Mouse (Mus musculus) intestine, postnatal 0 days (tissue): ENCODE results near the gene Orai1. TPM values are rescaled to one million over a fixed set of nuclear protein-coding genes. Genes with fewer than 3 reads are reported as not detected.

Experiments
- ATAC-seq: fragments of 200-750 bp; cut with Nextera tagmentation; 2 replicates; pipeline ENCODE4 v1.8.0; 2017; ENCODE audit warnings: mild to moderate bottlenecking, moderate TSS enrichment, moderate library complexity
- H3K27ac ChIP-seq: fragments of 300-500 bp; sonication (generic); 2 replicates; pipeline ENCODE4 v1.5.1; 2014; ENCODE audit warnings: mild to moderate bottlenecking, low read depth, low read length, moderate library complexity
- H3K27me3 ChIP-seq: fragments of 300-500 bp; sonication (generic); replicated peaks from 2 replicates; pipeline ENCODE4 v1.6.1; 2014; ENCODE audit warnings: low read length, mixed read lengths; ENCODE audit not compliant: control insufficient read depth, insufficient read depth
- H3K36me3 ChIP-seq: fragments of 300-500 bp; sonication (generic); 2 replicates; pipeline ENCODE4 v1.6.1; 2014; ENCODE audit warnings: mild to moderate bottlenecking, moderate library complexity; ENCODE audit not compliant: control insufficient read depth, insufficient read depth
- H3K4me1 ChIP-seq: fragments of 300-500 bp; sonication (generic); replicated peaks from 2 replicates; pipeline ENCODE4 v1.6.1; 2014; ENCODE audit warnings: antibody characterized with exemption, low read length, mixed read lengths; ENCODE audit not compliant: control insufficient read depth, insufficient read depth
- H3K4me2 ChIP-seq: fragments of 300-500 bp; sonication (generic); replicated peaks from 2 replicates; pipeline ENCODE4 v1.6.1; 2014; ENCODE audit warnings: low read depth, mild to moderate bottlenecking, moderate library complexity
- H3K4me3 ChIP-seq: fragments of 300-500 bp; sonication (generic); 2 replicates; pipeline ENCODE4 v1.5.1; 2014; ENCODE audit warnings: low read depth, low read length
- H3K9ac ChIP-seq: fragments of 300-500 bp; sonication (generic); 2 replicates; pipeline ENCODE4 v1.6.1; 2014; ENCODE audit warnings: mild to moderate bottlenecking, low read depth, low read length
- H3K9me3 ChIP-seq: fragments of 300-500 bp; sonication (generic); 2 replicates; pipeline ENCODE4 v1.6.1; 2016; ENCODE audit warnings: mixed run types; ENCODE audit not compliant: control insufficient read depth
- CTCF ChIP-seq: sonication (generic); IDR thresholded peaks from 2 replicates; pipeline ENCODE4 v1.5.1; 2016; ENCODE audit warnings: low read depth, mild to moderate bottlenecking, control low read depth, antibody characterized with exemption, moderate library complexity
- WGBS: fragments of 180-500 bp; shearing (Covaris S2); extraction: QIAGEN DNeasy Blood & Tissue Kit; methylation state at CpG from one replicate; pipeline ENCODE4 v1.1.7; 2014; 5-methylcytosine and 5-hydroxymethylcytosine counted together
- polyA plus RNA-seq: library from polyadenylated mRNA; unstranded; fragments of >200 nt; fragmentation: Nextera tagmentation; extraction: Ambion mirVana; gene quantifications from 2 replicates; pipeline ENCODE4 v1.2.1, GENCODE M21; 2015

The Orai1 gene
- polyA plus RNA-seq, 1 experiment from 2014 or later = 36.8 TPM

DNA sequence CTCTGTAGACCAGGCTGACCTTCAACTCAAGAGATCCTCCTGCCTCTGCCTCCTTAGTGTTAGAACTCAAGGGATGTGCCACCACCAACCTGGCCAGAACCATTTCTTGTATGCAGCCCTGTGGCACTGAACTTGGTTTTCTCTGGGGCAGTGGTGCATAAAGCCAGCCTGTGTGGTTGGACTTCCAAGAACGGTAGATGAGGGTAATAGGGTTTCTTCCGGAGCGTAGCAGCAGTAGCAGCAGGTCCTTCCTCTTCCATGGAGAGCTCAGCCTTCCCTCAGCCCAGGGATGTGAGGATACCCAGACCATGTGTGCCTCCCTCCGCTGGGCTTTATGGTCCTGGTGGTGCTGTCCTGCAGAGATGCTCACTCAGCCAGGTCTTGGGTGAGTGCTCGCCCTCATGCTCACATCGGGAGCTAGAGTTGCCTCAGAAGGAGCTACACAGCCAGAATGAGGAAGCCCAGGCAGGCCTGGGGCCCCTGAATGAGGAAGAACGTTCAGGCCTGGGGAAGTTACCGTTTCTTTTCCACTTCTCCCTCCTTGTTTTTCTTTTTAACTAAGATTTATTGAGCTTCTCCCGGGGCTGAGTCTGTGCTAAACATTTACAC lies 10.2 kb downstream of the Orai1 start:
- H3K36me3 ChIP-seq = peaks cover 15% of the 10 kb centered on the region
- peak overlapping the region; percentile 50 for H3K27ac ChIP-seq
- 64% methylated on average over 9 of the region's 9 CpGs for WGBS
- no peak for TF ChIP-seq CTCF
- no peak overlapping the region for H3K4me2 ChIP-seq
- no peaks in the 10 kb centered on the region for H3K4me1 ChIP-seq
- no peaks in the 10 kb centered on the region for H3K27me3 ChIP-seq
- H3K9ac ChIP-seq = no peak overlapping the region
- no peaks in the 10 kb centered on the region for H3K9me3 ChIP-seq
- no peak overlapping the region for H3K4me3 ChIP-seq
- ATAC-seq = no peak

DNA sequence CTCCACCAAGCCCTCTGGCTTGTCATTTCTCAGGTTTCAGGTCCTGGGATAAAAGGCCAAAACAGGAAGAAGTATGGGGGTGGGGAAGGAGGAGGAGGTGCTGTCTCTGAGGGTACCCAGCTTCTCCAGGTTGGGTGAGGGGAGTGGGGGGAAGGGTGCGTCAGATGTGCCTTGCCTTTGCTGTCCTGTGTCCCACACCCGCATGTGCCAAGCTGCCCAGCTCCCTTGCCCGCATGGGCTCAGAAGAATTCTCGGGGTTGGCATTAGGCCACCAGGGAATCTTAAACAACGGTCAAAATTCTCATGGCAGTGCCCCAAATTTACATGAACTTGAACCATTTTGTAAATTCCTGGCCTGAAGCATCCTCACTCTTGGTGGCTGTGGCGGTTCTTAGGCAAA lies 11.5 kb downstream of the Orai1 start:
- Histone ChIP-seq H3K4me2 (no peak overlapping the region), H3K9me3 (peaks cover 4% of the 10 kb centered on the region; the same call in 1 of the 2 replicates), H3K27ac (peak overlapping the region; percentile 35; the same call in 1 of the 2 replicates), H3K4me1 (no peaks in the 10 kb centered on the region), H3K27me3 (no peaks in the 10 kb centered on the region), H3K36me3 (peaks cover 21% of the 10 kb centered on the region), H3K9ac (no peak overlapping the region), H3K4me3 (no peak overlapping the region)
- no peak for TF ChIP-seq CTCF
- ATAC-seq = no peak
- WGBS = 66% methylated on average over 6 of the region's 6 CpGs

DNA sequence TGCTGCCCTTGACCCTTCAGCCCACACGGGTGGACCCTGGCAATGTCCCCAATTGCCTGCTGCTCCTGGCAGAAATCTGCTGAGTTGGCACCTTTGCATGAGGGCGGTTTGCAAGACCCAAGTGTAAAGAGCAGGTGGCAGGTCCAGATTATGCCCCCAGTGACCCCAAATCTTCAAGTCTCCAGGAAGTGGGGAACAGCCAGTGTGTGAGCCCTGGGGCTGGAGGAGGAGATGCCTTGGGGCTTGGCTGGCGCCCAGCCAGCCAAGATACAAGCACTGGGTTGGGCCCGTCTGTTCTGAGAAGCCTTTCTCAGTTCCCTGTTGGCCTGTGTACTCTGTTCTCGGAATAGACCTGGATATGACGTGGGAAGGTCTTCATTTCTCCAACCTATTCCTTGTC lies 12.6 kb downstream of the Orai1 start:
- Histone ChIP-seq H3K27me3 (no peaks in the 10 kb centered on the region), H3K9me3 (peaks cover 4% of the 10 kb centered on the region; the same call in 1 of the 2 replicates), H3K4me1 (no peaks in the 10 kb centered on the region), H3K4me2 (peak overlapping the region; percentile 21; the same call in 1 of the 2 replicates), H3K36me3 (peaks cover 27% of the 10 kb centered on the region), H3K9ac (no peak overlapping the region), H3K27ac (0 out of 2 replicates have a peak overlapping the region, but pooled peaks have one; percentile 58), H3K4me3 (no peak overlapping the region)
- peak; percentile 87 for ATAC-seq
- TF ChIP-seq CTCF = no peak
- WGBS = 26% methylated on average over 6 of the region's 6 CpGs

GRCm38 (mm10) chr5:123029729-123030128 lies 14.9 kb downstream of the Orai1 start:
- Histone ChIP-seq H3K9me3 (peaks cover 4% of the 10 kb centered on the region; the same call in 1 of the 2 replicates), H3K9ac (no peak overlapping the region), H3K36me3 (peaks cover 27% of the 10 kb centered on the region), H3K4me3 (no peak overlapping the region), H3K4me1 (no peaks in the 10 kb centered on the region), H3K27ac (no peak overlapping the region), H3K4me2 (no peak overlapping the region), H3K27me3 (no peaks in the 10 kb centered on the region)
- ATAC-seq = no peak
- 91% methylated on average over 7 of the region's 7 CpGs for WGBS
- no peak for TF ChIP-seq CTCF

- H3K36me3 ChIP-seq = peaks cover 27% of the 10 kb centered on the region
- no peak for ATAC-seq
These were observed 16.4 kb downstream of the Orai1 start for GRCm38 (mm10) chr5:123031312-123031711.

DNA sequence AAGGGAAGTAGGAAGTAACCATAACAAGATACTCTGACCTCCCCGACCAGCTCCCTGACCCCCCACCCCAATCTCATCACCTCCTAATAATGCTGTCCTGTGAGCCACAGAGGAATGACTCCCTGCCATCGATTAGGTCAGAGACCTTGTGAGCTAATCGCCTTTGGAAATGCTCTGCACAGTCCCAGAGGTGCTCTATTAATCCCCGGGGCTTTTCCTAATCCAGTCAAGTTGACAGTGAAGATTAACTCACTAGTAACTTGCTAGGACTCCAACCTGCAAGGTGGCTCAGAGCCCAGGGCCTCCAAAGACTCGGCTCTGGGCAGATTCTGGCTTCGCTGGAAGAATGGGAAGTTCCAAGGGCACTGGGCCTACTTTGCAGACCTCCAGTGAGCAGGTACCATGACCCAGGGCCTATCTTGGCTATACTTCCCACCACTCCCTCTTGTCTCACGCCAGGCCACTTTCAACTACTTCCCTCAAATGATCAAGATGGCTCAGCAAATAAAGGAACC lies 18.8 kb downstream of the Orai1 start:
- Histone ChIP-seq H3K9ac (no peak overlapping the region), H3K4me3 (no peak overlapping the region), H3K4me1 (no peaks in the 10 kb centered on the region; the same call in 1 of the 2 replicates), H3K36me3 (peaks cover 25% of the 10 kb centered on the region), H3K9me3 (peaks cover 4% of the 10 kb centered on the region; the same call in 1 of the 2 replicates), H3K27ac (no peak overlapping the region), H3K4me2 (no peak overlapping the region), H3K27me3 (no peaks in the 10 kb centered on the region)
- 64% methylated on average over 7 of the region's 7 CpGs for WGBS
- ATAC-seq = no peak
- TF ChIP-seq CTCF = no peak

More at GRCm38 (mm10) chr5:123031312-123031711, 16.4 kb downstream of the Orai1 start:
- H3K27ac ChIP-seq = no peak overlapping the region
- H3K9ac ChIP-seq = no peak overlapping the region
- peak; percentile 33; the same call in 1 of the 2 replicates for TF ChIP-seq CTCF
- H3K4me1 ChIP-seq = no peaks in the 10 kb centered on the region
- H3K27me3 ChIP-seq = no peaks in the 10 kb centered on the region
- no peak overlapping the region for H3K4me2 ChIP-seq
- WGBS = 95% methylated on average over 3 of the region's 3 CpGs
- peaks cover 4% of the 10 kb centered on the region; the same call in 1 of the 2 replicates for H3K9me3 ChIP-seq
- no peak overlapping the region for H3K4me3 ChIP-seq
